Comparison of ENCODE assay signal across 8 mouse cellular contexts in the genomic region with DNA sequence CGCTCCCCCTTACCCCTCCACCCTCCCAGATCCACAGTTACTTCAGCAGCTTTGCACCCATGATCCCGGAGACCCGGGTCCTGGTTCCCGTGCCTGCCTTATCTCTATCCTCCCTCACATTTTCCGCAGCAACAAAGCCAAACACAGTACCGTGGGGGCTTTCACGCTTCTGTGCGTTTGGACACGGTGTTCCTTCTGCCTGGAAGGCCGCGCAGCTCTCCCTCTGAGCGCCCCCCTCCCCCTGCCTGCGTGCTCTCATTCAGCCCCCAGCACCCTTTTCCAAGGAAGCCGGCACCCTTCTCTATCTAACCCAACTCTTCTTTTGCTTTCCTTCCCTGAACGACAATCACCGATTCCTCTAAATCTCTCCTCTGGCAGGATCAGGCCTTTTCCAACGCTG. TPM values are rescaled to one million over a fixed set of nuclear protein-coding genes. Genes with fewer than 3 reads are reported as not detected.
A peak's percentile ranks its signal among the peaks of the same experiment; 100 is the strongest.
DNase-seq lines count a peak whose midpoint lies in the region; ATAC-seq lines count a peak whose summit lies in the region.

No protein-coding gene starts in this region.

- peak overlapping the region; percentile 58 for H3K27ac ChIP-seq in forebrain, embryonic 16.5 days (ENCODE audit: low read length)
- H3K27ac ChIP-seq in liver, embryonic 12.5 days = no peak overlapping the region

- H3K36me3 ChIP-seq in forebrain, embryonic 16.5 days (ENCODE audit: control insufficient read depth, insufficient read depth) = no peaks in the 10 kb centered on the region
- no peaks in the 10 kb centered on the region for H3K36me3 ChIP-seq in liver, embryonic 12.5 days

- H3K4me3 ChIP-seq in forebrain, embryonic 16.5 days (replicated peaks; ENCODE audit: low read length) = peak overlapping the region; percentile 87
- peak overlapping the region; percentile 64 for H3K4me3 ChIP-seq in liver, embryonic 12.5 days

- peak; percentile 33 for DNase-seq in gastrocnemius, postnatal 10 days
- no peak for DNase-seq in gastrocnemius, postnatal 36 days
- peak; percentile 28 for DNase-seq in adrenal gland, postnatal 25 days
- peak; percentile 44 for DNase-seq in kidney, adult 11 months
- DNase-seq in ovary, postnatal 36 days (ENCODE audit: low spot score) = peak; percentile 50
- DNase-seq in natural killer cell, adult 2 months (ENCODE audit: low spot score in 2 of 2) = no peak

- intact Hi-C loops in gastrocnemius, postnatal 36 days (cut with DNase I) = no loop called here

- peaks cover 28% of the 10 kb centered on the region for H3K4me1 ChIP-seq in forebrain, embryonic 16.5 days (replicated peaks; ENCODE audit: control insufficient read depth, insufficient read depth, low read length)
- peaks cover 27% of the 10 kb centered on the region for H3K4me1 ChIP-seq in liver, embryonic 12.5 days

- no peaks in the 10 kb centered on the region for H3K27me3 ChIP-seq in forebrain, embryonic 16.5 days (replicated peaks; ENCODE audit: control insufficient read depth, insufficient read depth, low read length)
- H3K27me3 ChIP-seq in liver, embryonic 12.5 days (replicated peaks) = peaks cover 35% of the 10 kb centered on the region

- peak; percentile 60 for ATAC-seq in forebrain, embryonic 16.5 days
- no peak for ATAC-seq in liver, embryonic 12.5 days

- WGBS in forebrain, embryonic 16.5 days = 0% methylated on average over 16 of the region's 17 CpGs
- WGBS in liver, embryonic 12.5 days (ENCODE audit: insufficient replicate concordance) = 1% methylated on average over 17 of the region's 17 CpGs

- peak overlapping the region; percentile 91 for H3K9ac ChIP-seq in forebrain, embryonic 16.5 days (replicated peaks; ENCODE audit: low read depth, low read length)
- peak overlapping the region; percentile 67 for H3K9ac ChIP-seq in liver, embryonic 12.5 days

- H3K4me2 ChIP-seq in forebrain, embryonic 16.5 days (ENCODE audit: low read length) = peak overlapping the region; percentile 81
- peak overlapping the region; percentile 91 for H3K4me2 ChIP-seq in liver, embryonic 12.5 days

- H3K9me3 ChIP-seq in forebrain, embryonic 16.5 days (ENCODE audit: control insufficient read depth, low read length) = no peaks in the 10 kb centered on the region
- no peaks in the 10 kb centered on the region for H3K9me3 ChIP-seq in liver, embryonic 12.5 days (replicated peaks)

RNA-seq across cellular contexts. Expression of gene Castor2, which starts 0.5 kb away (rescaled TPM):
- 10 to 100 TPM; 63.2 to 63.5 TPM for total RNA-seq in gastrocnemius, postnatal 10 days (2021)
- 10 to 100 TPM; 37.2 to 47.7 TPM for total RNA-seq in gastrocnemius, postnatal 36 days (2021)
- 12.7 and 12.9 TPM in 2 replicates for total RNA-seq in adrenal gland, postnatal 25 days (2021)
- polyA plus RNA-seq in forebrain, embryonic 16.5 days (2015; fragmentation: Nextera tagmentation; extraction: Ambion mirVana) = 29.2 and 31.4 TPM in 2 replicates
- 1.1 and 1.2 TPM in 2 replicates for polyA plus RNA-seq in liver, embryonic 12.5 days (2016; fragmentation: Nextera tagmentation; extraction: Ambion mirVana)

Comparison
In these comparisons a context has a peak if more than half of its experiments do, and no peak if none do; other contexts are left out.
1. DNase-seq: peak in gastrocnemius, postnatal 10 days (single experiment), adrenal gland, postnatal 25 days (single experiment), kidney, adult 11 months (single experiment) and ovary, postnatal 36 days (single experiment); none in gastrocnemius, postnatal 36 days (0 of 2) and natural killer cell, adult 2 months (0 of 2).